Mouse (Mus musculus) forebrain, embryonic 12.5 days (tissue): ENCODE results near the gene Aes. TPM values are rescaled to one million over a fixed set of nuclear protein-coding genes. Genes with fewer than 3 reads are reported as not detected.
A peak's percentile ranks its signal among the peaks of the same experiment; 100 is the strongest.

Source experiments
- ATAC-seq: fragments of 200-750 bp; cut with Nextera tagmentation; 2 replicates; pipeline ENCODE4 v1.8.0; 2017; ENCODE audit warnings: moderate TSS enrichment; ENCODE audit not compliant: low FRiP score
- H3K27ac ChIP-seq: fragments of 300-500 bp; sonication (generic); 2 replicates; pipeline ENCODE4 v1.5.1; 2016; ENCODE audit warnings: mild to moderate bottlenecking
- H3K27me3 ChIP-seq: fragments of 300-500 bp; sonication (generic); 2 replicates; pipeline ENCODE4 v1.6.1; 2016; ENCODE audit warnings: mild to moderate bottlenecking
- H3K36me3 ChIP-seq: fragments of 300-500 bp; sonication (generic); replicated peaks from 2 replicates; pipeline ENCODE4 v1.6.1; 2016; ENCODE audit warnings: mild to moderate bottlenecking
- H3K4me1 ChIP-seq: fragments of 300-500 bp; sonication (generic); 2 replicates; pipeline ENCODE4 v1.6.1; 2016
- H3K4me2 ChIP-seq: fragments of 300-500 bp; sonication (generic); 2 replicates; pipeline ENCODE4 v1.6.1; 2016; ENCODE audit warnings: mild to moderate bottlenecking, moderate library complexity
- H3K4me3 ChIP-seq: fragments of 300-500 bp; sonication (generic); replicated peaks from 2 replicates; pipeline ENCODE4 v1.5.1; 2016; ENCODE audit warnings: mild to moderate bottlenecking
- H3K9ac ChIP-seq: fragments of 300-500 bp; sonication (generic); 2 replicates; pipeline ENCODE4 v1.6.1; 2016; ENCODE audit warnings: mild to moderate bottlenecking
- H3K9me3 ChIP-seq: fragments of 300-500 bp; sonication (generic); 2 replicates; pipeline ENCODE4 v1.6.1; 2016
- WGBS: fragments of 180-500 bp; shearing (Covaris S2); methylation state at CpG from one replicate; pipeline ENCODE4 v1.1.7; 2016; 5-methylcytosine and 5-hydroxymethylcytosine counted together
- polyA plus RNA-seq: library from polyadenylated mRNA; unstranded; fragments of >200 nt; fragmentation: Nextera tagmentation; extraction: Ambion mirVana; gene quantifications from 2 replicates; pipeline ENCODE4 v1.2.1, GENCODE M21; 2016

The Aes gene
- polyA plus RNA-seq: 520 TPM in 2 replicates

GRCm38 (mm10) chr10:81559163-81559626 is at the start of gene Aes:
Gene Aes (plus strand): TSS chr10:81559488.
- peaks cover 5% of the 10 kb centered on the region for H3K36me3 ChIP-seq
- peaks cover 38% of the 10 kb centered on the region for H3K4me1 ChIP-seq
- H3K27ac ChIP-seq: peak within 1 kb of the TSS; percentile 91
- peak; percentile 75 for ATAC-seq
- peak within 1 kb of the TSS; percentile 99 for H3K9ac ChIP-seq
- H3K9me3 ChIP-seq: no peaks in the 10 kb centered on the region
- H3K4me3 ChIP-seq: peak within 1 kb of the TSS; percentile 90
- WGBS: 1% methylated on average over 18 of the region's 53 CpGs
- H3K27me3 ChIP-seq: peaks cover 26% of the 10 kb centered on the region
- peak within 1 kb of the TSS; percentile 93 for H3K4me2 ChIP-seq

- no peak overlapping the region for H3K4me3 ChIP-seq
- 84% methylated on average over 14 of the region's 14 CpGs for WGBS
- no peak overlapping the region for H3K9ac ChIP-seq
- H3K4me2 ChIP-seq: no peak overlapping the region
- no peak for ATAC-seq
- no peaks in the 10 kb centered on the region for H3K36me3 ChIP-seq
- peaks cover 12% of the 10 kb centered on the region for H3K27me3 ChIP-seq
- no peaks in the 10 kb centered on the region for H3K4me1 ChIP-seq
- H3K9me3 ChIP-seq: 0 out of 2 replicates have a peak, but pooled peaks cover 5% of the 10 kb centered on the region
- H3K27ac ChIP-seq: no peak overlapping the region
Observed at GRCm38 (mm10) chr10:81510246-81510810, 49.0 kb upstream of the Aes start.

GRCm38 (mm10) chr10:81513798-81514197 is 45.5 kb upstream of the Aes start:
- Histone ChIP-seq H3K36me3 (no peaks in the 10 kb centered on the region), H3K9me3 (0 out of 2 replicates have a peak, but pooled peaks cover 5% of the 10 kb centered on the region), H3K27ac (no peak overlapping the region), H3K4me3 (no peak overlapping the region), H3K4me2 (no peak overlapping the region), H3K9ac (no peak overlapping the region), H3K4me1 (no peaks in the 10 kb centered on the region), H3K27me3 (peaks cover 17% of the 10 kb centered on the region; the same call in 1 of the 2 replicates)
- WGBS: 82% methylated on average over 5 of the region's 5 CpGs
- no peak for ATAC-seq

- Histone ChIP-seq H3K27ac (no peak overlapping the region), H3K27me3 (peaks cover 21% of the 10 kb centered on the region), H3K9me3 (0 out of 2 replicates have a peak, but pooled peaks cover 5% of the 10 kb centered on the region), H3K4me1 (no peaks in the 10 kb centered on the region), H3K4me2 (no peak overlapping the region), H3K9ac (no peak overlapping the region), H3K36me3 (no peaks in the 10 kb centered on the region), H3K4me3 (no peak overlapping the region)
- no peak for ATAC-seq
- WGBS: 78% methylated on average over 8 of the region's 8 CpGs
Observed at GRCm38 (mm10) chr10:81517227-81517626, 42.1 kb upstream of the Aes start.

- Histone ChIP-seq H3K36me3 (no peaks in the 10 kb centered on the region), H3K9me3 (0 out of 2 replicates have a peak, but pooled peaks cover 5% of the 10 kb centered on the region), H3K4me3 (no peak overlapping the region), H3K4me2 (no peak overlapping the region), H3K9ac (no peak overlapping the region), H3K27ac (no peak overlapping the region), H3K27me3 (peaks cover 20% of the 10 kb centered on the region), H3K4me1 (no peaks in the 10 kb centered on the region)
- ATAC-seq: no peak
- WGBS: 11% methylated on average over 4 of the region's 4 CpGs
Observed at GRCm38 (mm10) chr10:81518546-81518945, 40.7 kb upstream of the Aes start.

GRCm38 (mm10) chr10:81519227-81519977 is 39.9 kb upstream of the Aes start:
- H3K9ac ChIP-seq: no peak overlapping the region
- H3K27ac ChIP-seq: no peak overlapping the region
- no peaks in the 10 kb centered on the region for H3K36me3 ChIP-seq
- no peaks in the 10 kb centered on the region for H3K4me1 ChIP-seq
- no peak overlapping the region for H3K4me2 ChIP-seq
- H3K4me3 ChIP-seq: no peak overlapping the region
- 85% methylated on average over 6 of the region's 6 CpGs for WGBS
- no peak for ATAC-seq
- peaks cover 28% of the 10 kb centered on the region for H3K27me3 ChIP-seq
- H3K9me3 ChIP-seq: no peaks in the 10 kb centered on the region

GRCm38 (mm10) chr10:81519978-81520365 is 39.3 kb upstream of the Aes start:
- Histone ChIP-seq H3K4me3 (no peak overlapping the region), H3K36me3 (no peaks in the 10 kb centered on the region), H3K4me1 (no peaks in the 10 kb centered on the region), H3K4me2 (no peak overlapping the region), H3K27me3 (peaks cover 31% of the 10 kb centered on the region), H3K27ac (no peak overlapping the region), H3K9me3 (no peaks in the 10 kb centered on the region), H3K9ac (no peak overlapping the region)
- 82% methylated on average over 3 of the region's 3 CpGs for WGBS
- ATAC-seq: no peak

- no peak overlapping the region for H3K9ac ChIP-seq
- no peaks in the 10 kb centered on the region for H3K9me3 ChIP-seq
- H3K4me1 ChIP-seq: no peaks in the 10 kb centered on the region
- H3K4me2 ChIP-seq: no peak overlapping the region
- H3K4me3 ChIP-seq: no peak overlapping the region
- H3K27ac ChIP-seq: no peak overlapping the region
- peaks cover 30% of the 10 kb centered on the region for H3K27me3 ChIP-seq
- ATAC-seq: no peak
- H3K36me3 ChIP-seq: no peaks in the 10 kb centered on the region
- 78% methylated on average over 6 of the region's 6 CpGs for WGBS
Observed at GRCm38 (mm10) chr10:81523142-81523541, 36.1 kb upstream of the Aes start.

- Histone ChIP-seq H3K9ac (0 out of 2 replicates have a peak overlapping the region, but pooled peaks have one; percentile 12), H3K27me3 (peaks cover 30% of the 10 kb centered on the region), H3K4me1 (no peaks in the 10 kb centered on the region), H3K27ac (no peak overlapping the region), H3K4me3 (no peak overlapping the region), H3K36me3 (peaks cover under 1% of the 10 kb centered on the region; the same call in 1 of the 2 replicates), H3K4me2 (no peak overlapping the region), H3K9me3 (no peaks in the 10 kb centered on the region)
- no peak for ATAC-seq
- WGBS: 26% methylated on average over 19 of the region's 19 CpGs
Observed at GRCm38 (mm10) chr10:81523570-81523969, 35.7 kb upstream of the Aes start.

GRCm38 (mm10) chr10:81524051-81524605 is 35.2 kb upstream of the Aes start, which contains the start of gene Gna15:
Gene Gna15 (minus strand): TSS chr10:81524225.
- 20% methylated on average over 7 of the region's 9 CpGs for WGBS
- H3K9me3 ChIP-seq: no peaks in the 10 kb centered on the region
- H3K27me3 ChIP-seq: peaks cover 30% of the 10 kb centered on the region
- no peak within 1 kb of the TSS for H3K4me3 ChIP-seq
- peaks cover 6% of the 10 kb centered on the region; the same call in 1 of the 2 replicates for H3K36me3 ChIP-seq
- no peaks in the 10 kb centered on the region for H3K4me1 ChIP-seq
- ATAC-seq: no peak
- H3K4me2 ChIP-seq: no peak within 1 kb of the TSS
- H3K9ac ChIP-seq: 0 out of 2 replicates have a peak within 1 kb of the TSS, but pooled peaks have one; percentile 12
- H3K27ac ChIP-seq: no peak within 1 kb of the TSS

GRCm38 (mm10) chr10:81525017-81525694 is 34.1 kb upstream of the Aes start:
- no peak for ATAC-seq
- 79% methylated on average over 12 of the region's 13 CpGs for WGBS

GRCm38 (mm10) chr10:81526779-81527178 is 32.5 kb upstream of the Aes start:
- no peak overlapping the region for H3K27ac ChIP-seq
- H3K9me3 ChIP-seq: no peaks in the 10 kb centered on the region
- H3K36me3 ChIP-seq: peaks cover 31% of the 10 kb centered on the region
- WGBS: 13% methylated on average over 14 of the region's 14 CpGs
- H3K4me3 ChIP-seq: no peak overlapping the region
- H3K4me1 ChIP-seq: no peaks in the 10 kb centered on the region
- peaks cover 25% of the 10 kb centered on the region for H3K27me3 ChIP-seq
- H3K4me2 ChIP-seq: no peak overlapping the region
- no peak overlapping the region for H3K9ac ChIP-seq
- ATAC-seq: peak; percentile 42; the same call in 1 of the 2 replicates

More at GRCm38 (mm10) chr10:81525017-81525694, 34.1 kb upstream of the Aes start:
- Histone ChIP-seq H3K4me1 (no peaks in the 10 kb centered on the region), H3K4me2 (no peak overlapping the region), H3K9me3 (no peaks in the 10 kb centered on the region), H3K27me3 (peaks cover 30% of the 10 kb centered on the region), H3K27ac (no peak overlapping the region), H3K4me3 (no peak overlapping the region), H3K9ac (no peak overlapping the region), H3K36me3 (peaks cover 17% of the 10 kb centered on the region)
